Mouse (Mus musculus) embryonic facial prominence, embryonic 12.5 days (tissue): ENCODE measurements at regions not wholly inside any gene's neighbourhood (a gene's known extent, or its start where the extent isn't known, plus 50 kb on each side); places are given as distances from the start of the nearest gene placed in this dataset.
A peak's percentile ranks its signal among the peaks of the same experiment; 100 is the strongest.

Experiments used
- ATAC-seq: fragments of 200-750 bp; cut with Nextera tagmentation; 2 replicates; pipeline ENCODE4 v1.8.0; 2017; ENCODE audit not compliant: insufficient number of reproducible peaks, insufficient read depth, low FRiP score, low TSS enrichment
- H3K27ac ChIP-seq: fragments of 300-500 bp; sonication (generic); 2 replicates; pipeline ENCODE4 v1.5.1; 2016; ENCODE audit warnings: mild to moderate bottlenecking
- H3K27me3 ChIP-seq: fragments of 300-500 bp; sonication (generic); 2 replicates; pipeline ENCODE4 v1.6.1; 2016; ENCODE audit warnings: mild to moderate bottlenecking, moderate library complexity
- H3K36me3 ChIP-seq: fragments of 300-500 bp; sonication (generic); 2 replicates; pipeline ENCODE4 v1.6.1; 2016; ENCODE audit warnings: mild to moderate bottlenecking
- H3K4me1 ChIP-seq: fragments of 300-500 bp; sonication (generic); 2 replicates; pipeline ENCODE4 v1.6.1; 2016
- H3K4me2 ChIP-seq: fragments of 300-500 bp; sonication (generic); replicated peaks from 2 replicates; pipeline ENCODE4 v1.6.1; 2016; ENCODE audit warnings: mild to moderate bottlenecking, moderate library complexity
- H3K4me3 ChIP-seq: fragments of 300-500 bp; sonication (generic); 2 replicates; pipeline ENCODE4 v1.5.1; 2016; ENCODE audit warnings: mild to moderate bottlenecking
- H3K9ac ChIP-seq: fragments of 300-500 bp; sonication (generic); 2 replicates; pipeline ENCODE4 v1.6.1; 2016; ENCODE audit warnings: mild to moderate bottlenecking, moderate library complexity
- H3K9me3 ChIP-seq: fragments of 300-500 bp; sonication (generic); 2 replicates; pipeline ENCODE4 v1.6.1; 2016; ENCODE audit warnings: mild to moderate bottlenecking, moderate library complexity
- WGBS: fragments of 180-500 bp; shearing (Covaris S2); methylation state at CpG from one replicate; pipeline ENCODE4 v1.1.7; 2016; 5-methylcytosine and 5-hydroxymethylcytosine counted together

- no peaks in the 10 kb centered on the region for H3K27me3 ChIP-seq
- ATAC-seq = no peak
- WGBS = 53% methylated on average over 2 of the region's 2 CpGs
- peaks cover 2% of the 10 kb centered on the region for H3K4me1 ChIP-seq
- H3K27ac ChIP-seq = no peak overlapping the region
- no peak overlapping the region for H3K4me3 ChIP-seq
- no peak overlapping the region for H3K4me2 ChIP-seq
- no peaks in the 10 kb centered on the region for H3K9me3 ChIP-seq
- no peak overlapping the region for H3K9ac ChIP-seq
- H3K36me3 ChIP-seq = no peaks in the 10 kb centered on the region
Observed at GRCm38 (mm10) chr7:64042978-64043377, 104.3 kb upstream of the Klf13 start.

GRCm38 (mm10) chr7:64041303-64041702 lies 102.6 kb upstream of the Klf13 start:
- Histone ChIP-seq H3K27ac (no peak overlapping the region), H3K27me3 (no peaks in the 10 kb centered on the region), H3K4me3 (no peak overlapping the region), H3K9ac (no peak overlapping the region), H3K4me1 (no peaks in the 10 kb centered on the region), H3K9me3 (no peaks in the 10 kb centered on the region), H3K36me3 (no peaks in the 10 kb centered on the region), H3K4me2 (no peak overlapping the region)
- no peak for ATAC-seq
- WGBS = 93% methylated on average over 7 of the region's 7 CpGs

- 80% methylated on average over 7 of the region's 7 CpGs for WGBS
- Histone ChIP-seq H3K4me1 (no peaks in the 10 kb centered on the region), H3K27ac (no peak overlapping the region)
Observed at GRCm38 (mm10) chr7:64040026-64040737, 101.5 kb upstream of the Klf13 start.

GRCm38 (mm10) chr7:64037701-64038231 lies 99.1 kb upstream of the Klf13 start:
- Histone ChIP-seq H3K4me3 (no peak overlapping the region), H3K36me3 (no peaks in the 10 kb centered on the region), H3K27ac (no peak overlapping the region), H3K4me2 (no peak overlapping the region), H3K9ac (no peak overlapping the region), H3K4me1 (peaks cover 4% of the 10 kb centered on the region; the same call in 1 of the 2 replicates), H3K27me3 (no peaks in the 10 kb centered on the region), H3K9me3 (no peaks in the 10 kb centered on the region)
- ATAC-seq = no peak
- WGBS = 81% methylated on average over 8 of the region's 8 CpGs

More at GRCm38 (mm10) chr7:64040026-64040737, 101.5 kb upstream of the Klf13 start:
- Histone ChIP-seq H3K9ac (no peak overlapping the region), H3K4me3 (no peak overlapping the region), H3K27me3 (no peaks in the 10 kb centered on the region), H3K4me2 (no peak overlapping the region), H3K9me3 (no peaks in the 10 kb centered on the region), H3K36me3 (no peaks in the 10 kb centered on the region)
- ATAC-seq = no peak

DNA sequence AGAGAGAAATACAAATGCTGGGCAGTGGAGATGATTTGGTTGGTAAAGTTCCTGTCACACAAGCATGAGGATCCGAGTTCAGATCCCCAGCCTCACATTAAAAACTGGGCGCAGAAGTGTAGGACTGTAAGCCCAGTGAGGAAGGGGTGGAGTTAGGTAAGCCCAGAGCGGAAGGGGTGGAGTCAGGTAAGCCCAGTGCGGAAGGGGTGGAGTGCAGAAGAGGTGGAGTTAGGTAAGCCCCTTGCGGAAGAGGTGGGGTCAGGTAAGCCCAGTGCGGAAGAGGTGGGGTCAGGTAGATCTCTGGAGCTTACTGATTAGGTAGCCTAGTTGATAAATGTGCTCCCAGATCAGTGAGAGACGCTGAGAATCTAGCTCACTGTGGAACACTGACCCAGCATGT lies 97.4 kb upstream of the Klf13 start:
- H3K4me1 ChIP-seq = peaks cover 4% of the 10 kb centered on the region; the same call in 1 of the 2 replicates
- H3K4me2 ChIP-seq = no peak overlapping the region
- 87% methylated on average over 7 of the region's 7 CpGs for WGBS
- H3K4me3 ChIP-seq = no peak overlapping the region
- H3K27ac ChIP-seq = no peak overlapping the region
- no peaks in the 10 kb centered on the region for H3K27me3 ChIP-seq
- no peak for ATAC-seq
- H3K9me3 ChIP-seq = no peaks in the 10 kb centered on the region
- H3K9ac ChIP-seq = no peak overlapping the region
- H3K36me3 ChIP-seq = no peaks in the 10 kb centered on the region

DNA sequence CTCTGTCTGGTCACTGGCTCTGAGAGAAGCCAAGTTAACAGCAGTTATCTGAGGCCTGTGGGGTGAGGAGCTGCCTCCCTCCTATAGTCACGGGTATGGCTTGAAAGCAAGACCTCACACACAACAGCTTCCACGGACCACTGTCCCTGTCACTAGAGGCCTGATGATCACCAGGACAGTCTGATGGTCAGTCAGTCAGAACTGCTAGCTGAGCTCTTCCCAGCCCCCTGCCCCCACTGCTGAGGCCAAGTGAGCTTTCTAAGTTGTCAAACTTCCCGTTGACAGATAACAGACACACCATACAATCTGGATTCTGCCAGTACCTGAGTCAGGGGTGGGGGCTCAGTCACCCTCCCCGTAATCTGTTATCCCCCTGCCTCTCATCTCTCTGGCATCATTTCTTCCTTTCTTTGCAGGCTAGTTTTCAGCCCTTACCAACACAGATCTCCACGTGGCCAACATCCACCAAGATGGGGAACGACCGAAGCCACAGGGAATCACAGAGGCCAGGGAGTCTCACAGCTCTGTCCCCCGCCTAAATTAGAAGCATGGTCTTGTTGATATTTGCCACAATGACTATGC lies 96.4 kb upstream of the Klf13 start:
- no peaks in the 10 kb centered on the region for H3K9me3 ChIP-seq
- WGBS = 68% methylated on average over 8 of the region's 8 CpGs
- no peak overlapping the region for H3K27ac ChIP-seq
- peaks cover 4% of the 10 kb centered on the region; the same call in 1 of the 2 replicates for H3K4me1 ChIP-seq
- no peak for ATAC-seq
- no peaks in the 10 kb centered on the region for H3K36me3 ChIP-seq
- H3K9ac ChIP-seq = no peak overlapping the region
- no peaks in the 10 kb centered on the region for H3K27me3 ChIP-seq
- H3K4me2 ChIP-seq = no peak overlapping the region
- H3K4me3 ChIP-seq = no peak overlapping the region

GRCm38 (mm10) chr7:64034493-64034892 lies 95.8 kb upstream of the Klf13 start:
- no peak overlapping the region for H3K4me3 ChIP-seq
- WGBS = 61% methylated on average over 1 of the region's 1 CpGs
- no peaks in the 10 kb centered on the region for H3K9me3 ChIP-seq
- H3K36me3 ChIP-seq = no peaks in the 10 kb centered on the region
- H3K4me2 ChIP-seq = no peak overlapping the region
- peaks cover 4% of the 10 kb centered on the region; the same call in 1 of the 2 replicates for H3K4me1 ChIP-seq
- no peaks in the 10 kb centered on the region for H3K27me3 ChIP-seq
- no peak overlapping the region for H3K27ac ChIP-seq
- H3K9ac ChIP-seq = no peak overlapping the region
- ATAC-seq = no peak

GRCm38 (mm10) chr7:64033388-64033787 lies 94.7 kb upstream of the Klf13 start:
- Histone ChIP-seq H3K27me3 (no peaks in the 10 kb centered on the region), H3K4me1 (peaks cover 4% of the 10 kb centered on the region; the same call in 1 of the 2 replicates), H3K36me3 (no peaks in the 10 kb centered on the region), H3K9me3 (no peaks in the 10 kb centered on the region), H3K9ac (no peak overlapping the region), H3K4me3 (no peak overlapping the region), H3K4me2 (no peak overlapping the region), H3K27ac (no peak overlapping the region)
- ATAC-seq = no peak
- WGBS = 75% methylated on average over 2 of the region's 2 CpGs

- no peaks in the 10 kb centered on the region for H3K27me3 ChIP-seq
- ATAC-seq = no peak
- H3K4me3 ChIP-seq = no peak overlapping the region
- no peak overlapping the region for H3K9ac ChIP-seq
- peaks cover 4% of the 10 kb centered on the region; the same call in 1 of the 2 replicates for H3K4me1 ChIP-seq
- no peak overlapping the region for H3K4me2 ChIP-seq
- no peaks in the 10 kb centered on the region for H3K9me3 ChIP-seq
- no peak overlapping the region for H3K27ac ChIP-seq
- no peaks in the 10 kb centered on the region for H3K36me3 ChIP-seq
- 63% methylated on average over 9 of the region's 9 CpGs for WGBS
Observed at GRCm38 (mm10) chr7:64032921-64033354, 94.2 kb upstream of the Klf13 start.

DNA sequence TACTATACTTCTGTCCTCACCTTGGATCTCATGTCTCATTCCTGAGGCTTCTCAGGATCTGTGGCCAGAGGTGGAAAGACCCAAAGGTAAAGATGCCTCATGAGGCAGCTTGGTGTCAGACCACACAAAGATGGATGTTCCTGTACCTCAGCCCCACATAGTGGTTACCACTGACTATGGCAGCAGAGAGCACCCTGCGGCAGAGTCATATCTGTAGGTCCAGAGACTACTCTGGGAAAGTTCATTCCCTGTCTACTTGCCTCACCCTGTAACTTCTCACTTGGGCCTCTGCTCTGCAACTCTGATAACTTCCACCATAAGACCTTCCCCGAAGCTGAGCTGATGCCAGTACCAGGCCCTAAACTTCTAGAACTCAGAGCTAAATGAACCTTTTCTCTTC lies 91.9 kb upstream of the Klf13 start:
- no peak overlapping the region for H3K27ac ChIP-seq
- H3K27me3 ChIP-seq = no peaks in the 10 kb centered on the region
- ATAC-seq = no peak
- peaks cover 4% of the 10 kb centered on the region; the same call in 1 of the 2 replicates for H3K4me1 ChIP-seq
- WGBS = 92% methylated on average over 2 of the region's 2 CpGs
- H3K9me3 ChIP-seq = no peaks in the 10 kb centered on the region
- no peak overlapping the region for H3K4me2 ChIP-seq
- H3K4me3 ChIP-seq = no peak overlapping the region
- no peaks in the 10 kb centered on the region for H3K36me3 ChIP-seq
- no peak overlapping the region for H3K9ac ChIP-seq

- no peak overlapping the region for H3K4me3 ChIP-seq
- 0 out of 2 replicates have a peak, but pooled peaks have one; percentile 59 for ATAC-seq
- H3K27ac ChIP-seq = no peak overlapping the region
- no peaks in the 10 kb centered on the region for H3K27me3 ChIP-seq
- no peak overlapping the region for H3K4me2 ChIP-seq
- WGBS = 87% methylated on average over 7 of the region's 7 CpGs
- no peaks in the 10 kb centered on the region for H3K9me3 ChIP-seq
- no peaks in the 10 kb centered on the region for H3K36me3 ChIP-seq
- H3K9ac ChIP-seq = no peak overlapping the region
- no peaks in the 10 kb centered on the region for H3K4me1 ChIP-seq
Observed at GRCm38 (mm10) chr7:64027100-64027499, 88.4 kb upstream of the Klf13 start.

GRCm38 (mm10) chr7:64025155-64025554 lies 86.4 kb upstream of the Klf13 start:
- H3K27me3 ChIP-seq = no peaks in the 10 kb centered on the region
- no peak overlapping the region for H3K4me2 ChIP-seq
- H3K4me1 ChIP-seq = no peaks in the 10 kb centered on the region
- H3K9ac ChIP-seq = no peak overlapping the region
- no peak for ATAC-seq
- 81% methylated on average over 2 of the region's 2 CpGs for WGBS
- no peaks in the 10 kb centered on the region for H3K9me3 ChIP-seq
- no peaks in the 10 kb centered on the region for H3K36me3 ChIP-seq
- no peak overlapping the region for H3K27ac ChIP-seq
- no peak overlapping the region for H3K4me3 ChIP-seq
